27 mouse cellular contexts compared by ENCODE assay signal in the genomic region with DNA sequence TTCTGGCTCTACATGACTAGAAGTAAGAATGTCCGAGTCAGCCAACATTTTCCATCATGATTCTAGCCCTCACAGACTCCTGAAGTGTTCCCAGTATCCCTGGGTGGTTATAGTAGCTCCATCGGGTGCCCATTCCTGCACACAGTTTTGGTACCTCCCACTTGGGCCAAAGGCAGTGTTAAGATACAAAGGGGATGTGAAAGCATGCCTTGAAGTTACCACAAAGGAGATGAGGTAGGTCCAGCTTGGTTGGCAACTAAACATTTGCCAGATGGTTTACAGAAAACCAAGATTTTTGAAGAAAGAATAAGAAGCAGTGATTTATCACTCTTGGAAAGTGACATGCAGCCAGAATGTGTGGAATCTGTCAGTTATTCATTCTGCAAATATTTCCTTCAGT. TPM values are rescaled to one million over a fixed set of nuclear protein-coding genes. Genes with fewer than 3 reads are reported as not detected.
DNase-seq lines count a peak whose midpoint lies in the region; ATAC-seq and TF ChIP-seq lines count a peak whose summit lies in the region.
"Had no signal": no experiment of that assay in that cellular context is flagged by ENCODE, and none has a peak within 500 bp of the region (broad histone marks: within the 10 kb centered on the region; RNA-seq: fewer than 3 reads in every experiment).

No protein-coding gene starts in this region.

- H3K4me3 ChIP-seq in C2C12 (ENCODE audit: insufficient read depth, poor library complexity, severe bottlenecking) = no peak overlapping the region
- no peak overlapping the region for H3K4me3 ChIP-seq in cerebellum, adult 2 months (replicated peaks; ENCODE audit: insufficient read depth, low read depth, low read length)
- H3K4me3 ChIP-seq: embryonic facial prominence, embryonic 10.5 days; embryonic facial prominence, embryonic 13.5 days; gastrocnemius, adult 2 months; hindbrain, embryonic 10.5 days; hindbrain, embryonic 13.5 days; intestine, embryonic 15.5 days had no signal

- no peaks in the 10 kb centered on the region for H3K4me1 ChIP-seq in cerebellum, adult 2 months (ENCODE audit: control insufficient read depth, insufficient read depth, low read length)
- H3K4me1 ChIP-seq: embryonic facial prominence, embryonic 13.5 days; hindbrain, embryonic 13.5 days; intestine, embryonic 15.5 days had no signal

- DNase-seq in 3134 (ENCODE audit: extremely low read depth, insufficient read length, low spot score) = peak; percentile 41
- no peak for DNase-seq in layer of hippocampus, adult 11-12 months (ENCODE audit: low spot score)
- DNase-seq in layer of hippocampus, postnatal 14 days (ENCODE audit: low spot score in 2 of 2) = no peak
- DNase-seq in cerebellum, adult 2 months = no peak
- DNase-seq: adrenal gland, adult 8-10 months; adrenal gland, postnatal 25 days; cerebellum, adult 18-20 months; cerebellum, adult 9-11 months; cerebellum, postnatal 25 days; embryo, embryonic 11 days; forebrain, postnatal 0 days; gastrocnemius, adult 2 months; gastrocnemius, postnatal 14 days; kidney, adult 11 months had no signal

- TF ChIP-seq POLR2A in cerebellum, adult 2 months (IDR thresholded peaks at IDR 0.05; ENCODE audit: borderline replicate concordance, insufficient read depth, low read length) = no peak

- H3ac ChIP-seq in C2C12 (ENCODE audit: control insufficient read depth, insufficient read length, low read depth) = no peak overlapping the region

- no peak for TF ChIP-seq CTCF in C2C12 (IDR thresholded peaks at IDR 0.05; ENCODE audit: control insufficient read depth, insufficient read depth, insufficient read length)
- TF ChIP-seq CTCF in cerebellum, adult 2 months (IDR thresholded peaks at IDR 0.05; ENCODE audit: borderline replicate concordance, insufficient read depth, low read depth, low read length) = no peak

- H3K36me3 ChIP-seq in C2C12 (ENCODE audit: control insufficient read depth, insufficient read depth) = no peaks in the 10 kb centered on the region
- H3K36me3 ChIP-seq: embryonic facial prominence, embryonic 10.5 days; embryonic facial prominence, embryonic 13.5 days; G1E; hindbrain, embryonic 10.5 days; hindbrain, embryonic 13.5 days; intestine, embryonic 15.5 days had no signal

- 0 out of 2 replicates have a peak, but pooled peaks have one; percentile 47 for ATAC-seq in common myeloid progenitor, adult 5-6 weeks (replicated peaks; ENCODE audit: low read depth, poor library complexity, severe bottlenecking)
- peak; percentile 42; the same call in 1 of the 2 replicates for ATAC-seq in granulocyte monocyte progenitor cell, adult 5-6 weeks (replicated peaks; ENCODE audit: poor library complexity, severe bottlenecking)
- ATAC-seq: activated CD4-positive, CD25-positive, alpha-beta regulatory T cell, adult 4 months; forebrain, embryonic 14.5 days; forebrain, postnatal 0 days; hindbrain, embryonic 16.5 days; intestine, embryonic 15.5 days had no signal

- no peaks in the 10 kb centered on the region for H3K79me2 ChIP-seq in C2C12 (ENCODE audit: control insufficient read depth, insufficient read depth)

- H3K27me3 ChIP-seq in C2C12 (ENCODE audit: control insufficient read depth, insufficient read depth, insufficient read length) = no peaks in the 10 kb centered on the region
- H3K27me3 ChIP-seq in cerebellum, adult 2 months (ENCODE audit: control insufficient read depth, insufficient read depth, low read length) = no peaks in the 10 kb centered on the region
- H3K27me3 ChIP-seq: CH12.LX; embryonic facial prominence, embryonic 13.5 days; hindbrain, embryonic 13.5 days; intestine, embryonic 15.5 days had no signal

- H3K27ac ChIP-seq in cerebellum, adult 2 months (ENCODE audit: insufficient read depth, low read length) = no peak overlapping the region
- H3K27ac ChIP-seq: embryonic facial prominence, embryonic 10.5 days; embryonic facial prominence, embryonic 13.5 days; gastrocnemius, adult 2 months; hindbrain, embryonic 10.5 days; hindbrain, embryonic 13.5 days; intestine, embryonic 15.5 days had no signal

- H3K79me3 ChIP-seq in C2C12 (ENCODE audit: low read depth) = no peaks in the 10 kb centered on the region

- WGBS in cerebellum, adult 2 months = 77% methylated on average over 2 of the region's 2 CpGs

TF ChIP-seq in C2C12, 6 proteins besides CTCF, POLR2A, EP300 and RAD21:
- TF ChIP-seq CEBPB (IDR thresholded peaks at IDR 0.05; ENCODE audit: low read depth) (no peak), MAX (IDR thresholded peaks at IDR 0.05) (peak; percentile 44)
TF ChIP-seq in C2C12: peak in this region for 1.

RNA-seq across cellular contexts. Expression of a gene that starts 53.5 kb away (rescaled TPM):
- polyA plus RNA-seq in C2C12 (2012; fragmentation: generic; extraction: Trizol) = 0.20 TPM
- 0.37 and 1.6 TPM in 2 replicates for total RNA-seq in common myeloid progenitor, adult 5-6 weeks (2017)
- total RNA-seq in granulocyte monocyte progenitor cell, adult 5-6 weeks (2014; fragmentation: Nextera tagmentation) = 0.15 and 3.9 TPM in 2 replicates
- 0.26 and 0.31 TPM in 2 replicates for total RNA-seq in granulocyte monocyte progenitor cell, adult 5-6 weeks (2017)
- total RNA-seq in layer of hippocampus, postnatal 14 days (2021) = 10 to 100 TPM; 27.1 to 28.4 TPM
- 9.5 and 10.6 TPM in 2 replicates for polyA plus RNA-seq in cerebellum, adult 2 months (2012; rRNA removed)
- polyA plus RNA-seq: G1E had no signal

Comparison
In these comparisons a context has a peak if more than half of its experiments do, and no peak if none do; other contexts are left out.
1. RNA of a gene that starts 53.5 kb away (total RNA-seq): 27.1 to 28.4 TPM in layer of hippocampus, postnatal 14 days; 0.37 to 1.6 TPM in common myeloid progenitor, adult 5-6 weeks and 0.15 to 3.9 TPM in granulocyte monocyte progenitor cell, adult 5-6 weeks; every median in the first group is over 4 times any median in the second.